Mouse (Mus musculus): ENCODE data around the gene Fgd6. TPM values are rescaled to one million over a fixed set of nuclear protein-coding genes. Genes with fewer than 3 reads are reported as not detected.

Gene Fgd6
- 11.0 TPM for polyA plus RNA-seq (2014; fragmentation: Illumina TruSeq; extraction: RNeasy Lipid Tissue Mini Kit (QIAGEN cat#74804); ENCODE audit: low replicate concordance)

DNA sequence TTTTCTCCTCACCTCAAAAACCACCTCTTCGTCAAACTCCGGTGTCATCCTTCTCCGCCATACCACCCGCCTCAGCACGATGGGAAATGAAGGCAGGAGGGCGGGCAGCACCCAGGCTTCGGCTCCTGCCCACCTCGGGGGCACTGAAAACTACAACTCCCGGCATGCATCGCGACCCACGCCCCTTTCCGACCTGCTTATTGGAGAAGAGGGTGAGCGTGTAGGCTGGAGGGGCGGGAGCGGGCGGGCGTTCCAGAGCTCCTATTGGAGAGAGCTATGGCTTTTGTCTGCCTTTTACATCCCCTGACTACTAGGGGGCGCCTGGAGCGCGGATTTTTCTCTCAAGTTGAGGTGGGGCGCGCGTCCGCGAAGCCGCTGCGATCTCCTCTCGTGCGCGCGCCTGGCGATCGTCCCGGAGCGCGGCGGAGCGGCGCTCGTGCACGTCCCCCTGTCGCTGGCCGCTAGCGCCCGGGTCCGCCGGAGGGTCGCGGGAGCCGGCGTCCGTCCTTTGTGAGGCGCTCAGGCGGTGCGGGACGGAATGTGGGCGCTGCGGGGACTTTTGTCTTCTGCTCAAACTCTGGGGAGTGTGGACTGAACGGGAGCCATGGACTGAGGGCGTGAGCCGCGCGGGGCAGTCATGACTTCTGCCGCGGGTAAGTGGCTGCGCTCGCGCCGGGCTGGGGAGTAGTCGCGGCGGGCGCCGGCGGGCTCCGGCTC, at the start of gene Fgd6, which contains the start of gene Vezt:
TSS of gene Fgd6 (plus strand) at position 344 of the 717 bp plus-strand sequence.
TSS of gene Vezt (minus strand) at position 160 of the 717 bp plus-strand sequence.

GRCm38 (mm10) chr10:94147756-94148531, 112.1 kb downstream of the Fgd6 start, which contains the start of gene Nr2c1:
Nr2c1 (plus strand) TSS chr10:94148023.

Other genes starting within 250 kb of the Fgd6 start
- not detected for gene Usp44, start 204.4 kb upstream of the Fgd6 start, polyA plus RNA-seq (2014; fragmentation: Illumina TruSeq; extraction: RNeasy Lipid Tissue Mini Kit (QIAGEN cat#74804); ENCODE audit: low replicate concordance)
- gene Metap2, start 138.9 kb upstream of the Fgd6 start, polyA plus RNA-seq (2014; fragmentation: Illumina TruSeq; extraction: RNeasy Lipid Tissue Mini Kit (QIAGEN cat#74804); ENCODE audit: low replicate concordance) = 242 TPM
- gene Vezt, start 184 bp upstream of the Fgd6 start, polyA plus RNA-seq (2014; fragmentation: Illumina TruSeq; extraction: RNeasy Lipid Tissue Mini Kit (QIAGEN cat#74804); ENCODE audit: low replicate concordance) = 6.5 TPM
- 18.8 TPM for gene Nr2c1, start 112.0 kb downstream of the Fgd6 start, polyA plus RNA-seq (2014; fragmentation: Illumina TruSeq; extraction: RNeasy Lipid Tissue Mini Kit (QIAGEN cat#74804); ENCODE audit: low replicate concordance)
- 126 TPM for gene Ndufa12, start 162.7 kb downstream of the Fgd6 start, polyA plus RNA-seq (2014; fragmentation: Illumina TruSeq; extraction: RNeasy Lipid Tissue Mini Kit (QIAGEN cat#74804); ENCODE audit: low replicate concordance)

Measured in small intestine, adult 10 weeks (tissue).